Mouse (Mus musculus) kidney, adult 2 months (tissue): ENCODE measurements at regions not wholly inside any gene's neighbourhood (a gene's known extent, or its start where the extent isn't known, plus 50 kb on each side); places are given as distances from the start of the nearest gene placed in this dataset.

ENCODE experiments used
- DNase-seq: peaks from one replicate; pipeline ENCODE4 v3.0.0; 2021
- H3K27ac ChIP-seq: fragments of 200-500 bp; 2 replicates; pipeline ENCODE4 v1.5.1; 2012; ENCODE audit warnings: low read depth, low read length, control low read depth, inconsistent platforms; ENCODE audit not compliant: insufficient read depth
- H3K27me3 ChIP-seq: fragments of 200-500 bp; replicated peaks from 2 replicates; pipeline ENCODE4 v1.6.1; 2012; ENCODE audit warnings: mild to moderate bottlenecking, moderate library complexity, low read length, inconsistent platforms; ENCODE audit not compliant: control insufficient read depth, insufficient read depth
- H3K36me3 ChIP-seq: fragments of 200-500 bp; 2 replicates; pipeline ENCODE4 v1.6.1; 2012; ENCODE audit warnings: mild to moderate bottlenecking, moderate library complexity, low read length, inconsistent platforms; ENCODE audit not compliant: control insufficient read depth, insufficient read depth
- H3K4me1 ChIP-seq: fragments of 200-500 bp; 2 replicates; pipeline ENCODE4 v1.6.1; 2011; ENCODE audit warnings: low read length; ENCODE audit not compliant: control insufficient read depth, insufficient read depth
- H3K4me3 ChIP-seq: fragments of 200-500 bp; 2 replicates; pipeline ENCODE4 v1.5.1; 2011; ENCODE audit warnings: mild to moderate bottlenecking, low read depth, low read length, control low read depth; ENCODE audit not compliant: insufficient read depth
- CTCF ChIP-seq: fragments of 200-500 bp; conservative IDR thresholded peaks from 2 replicates; pipeline ENCODE4 v1.5.1; 2011; ENCODE audit warnings: low read depth, mild to moderate bottlenecking, control low read depth, low read length, moderate library complexity, mixed read lengths; ENCODE audit not compliant: insufficient read depth, insufficient read length
- POLR2A ChIP-seq: fragments of 200-500 bp; IDR thresholded peaks from one replicate; pipeline ENCODE4 v1.6.1; 2011; ENCODE audit warnings: low read depth, low read length, control low read depth
- WGBS: fragments of 180-500 bp; shearing (Covaris S2); methylation state at CpG from one replicate; pipeline ENCODE4 v1.1.7; 2018; 5-methylcytosine and 5-hydroxymethylcytosine counted together

DNA sequence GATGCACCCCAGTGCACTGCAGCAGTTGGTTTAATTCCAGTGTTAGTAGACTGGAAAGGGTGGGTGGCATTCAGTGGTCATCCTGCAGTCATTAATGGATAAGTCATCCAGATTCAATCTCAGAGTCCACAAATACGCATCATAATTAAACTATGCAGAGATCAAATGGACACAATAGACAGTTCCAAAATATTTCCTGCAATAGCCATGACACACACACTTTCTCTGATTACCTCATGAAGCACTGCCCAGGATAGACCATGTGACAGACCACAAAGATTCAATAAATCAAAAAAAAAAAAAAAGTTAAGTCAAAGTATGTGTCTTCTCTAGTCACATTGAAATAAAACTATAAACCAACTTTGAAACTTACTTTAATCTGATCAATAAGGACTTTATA lies 106.4 kb upstream of the Ptprk start:
- Histone ChIP-seq H3K4me3 (no peak overlapping the region), H3K4me1 (no peaks in the 10 kb centered on the region), H3K27ac (no peak overlapping the region), H3K27me3 (no peaks in the 10 kb centered on the region), H3K36me3 (no peaks in the 10 kb centered on the region)
- no peak for DNase-seq
- 98% methylated on average over 1 of the region's 1 CpGs for WGBS
- TF ChIP-seq CTCF (no peak), POLR2A (no peak)

- Histone ChIP-seq H3K4me1 (no peaks in the 10 kb centered on the region), H3K27ac (no peak overlapping the region), H3K4me3 (no peak overlapping the region), H3K36me3 (no peaks in the 10 kb centered on the region), H3K27me3 (no peaks in the 10 kb centered on the region)
- 95% methylated on average over 4 of the region's 4 CpGs for WGBS
- no peak for DNase-seq
- no peak for TF ChIP-seq CTCF
- no peak for TF ChIP-seq POLR2A
Measured at GRCm38 (mm10) chr10:27984047-27984446, 90.6 kb upstream of the Ptprk start.

DNA sequence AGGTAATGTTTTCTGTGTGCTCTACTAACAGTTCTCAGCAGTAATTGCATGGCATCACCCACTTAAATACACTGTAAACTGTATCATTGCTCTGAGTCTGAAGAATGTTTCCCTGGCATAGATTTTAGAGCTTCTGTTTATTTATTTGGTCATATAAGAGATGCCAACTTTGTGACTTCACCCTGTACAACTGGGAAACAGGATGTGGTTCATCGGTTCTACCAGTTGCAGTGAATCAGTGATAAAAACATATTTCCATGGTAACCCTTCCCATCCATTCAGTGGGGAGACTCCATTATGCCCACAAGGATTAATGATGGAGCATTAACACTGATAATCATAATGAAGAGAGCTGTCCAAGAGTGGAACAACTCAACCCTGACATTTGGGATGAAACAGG lies 89.6 kb upstream of the Ptprk start:
- no peak for DNase-seq
- no peak for TF ChIP-seq CTCF
- TF ChIP-seq POLR2A: no peak
- H3K27ac ChIP-seq: no peak overlapping the region
- H3K4me3 ChIP-seq: no peak overlapping the region
- no peaks in the 10 kb centered on the region for H3K36me3 ChIP-seq
- H3K4me1 ChIP-seq: no peaks in the 10 kb centered on the region
- 83% methylated on average over 1 of the region's 1 CpGs for WGBS
- no peaks in the 10 kb centered on the region for H3K27me3 ChIP-seq

DNA sequence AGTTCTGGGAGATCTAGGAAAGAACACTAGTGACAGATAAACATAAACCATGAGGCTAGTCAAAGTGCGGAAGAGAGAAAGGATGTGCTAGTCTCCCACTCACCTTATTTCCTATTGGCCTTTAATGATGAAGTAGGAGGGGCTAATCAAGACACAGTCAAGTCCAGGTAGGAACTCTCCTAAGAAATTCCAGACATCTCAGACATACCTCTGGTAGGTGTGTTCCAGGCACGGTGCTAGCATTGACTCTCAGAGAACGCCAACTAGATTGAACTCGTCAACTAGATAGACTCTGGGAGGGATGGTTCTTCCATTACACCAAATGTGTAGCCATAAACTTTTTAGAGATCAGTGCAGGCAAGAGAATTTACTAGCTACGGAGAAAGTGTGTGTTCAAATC lies 87.6 kb upstream of the Ptprk start:
- 65% methylated on average over 5 of the region's 5 CpGs for WGBS
- TF ChIP-seq CTCF: no peak
- no peak for TF ChIP-seq POLR2A
- DNase-seq: peak; percentile 11
- Histone ChIP-seq H3K4me3 (no peak overlapping the region), H3K36me3 (no peaks in the 10 kb centered on the region), H3K4me1 (no peaks in the 10 kb centered on the region), H3K27me3 (no peaks in the 10 kb centered on the region), H3K27ac (no peak overlapping the region)

DNA sequence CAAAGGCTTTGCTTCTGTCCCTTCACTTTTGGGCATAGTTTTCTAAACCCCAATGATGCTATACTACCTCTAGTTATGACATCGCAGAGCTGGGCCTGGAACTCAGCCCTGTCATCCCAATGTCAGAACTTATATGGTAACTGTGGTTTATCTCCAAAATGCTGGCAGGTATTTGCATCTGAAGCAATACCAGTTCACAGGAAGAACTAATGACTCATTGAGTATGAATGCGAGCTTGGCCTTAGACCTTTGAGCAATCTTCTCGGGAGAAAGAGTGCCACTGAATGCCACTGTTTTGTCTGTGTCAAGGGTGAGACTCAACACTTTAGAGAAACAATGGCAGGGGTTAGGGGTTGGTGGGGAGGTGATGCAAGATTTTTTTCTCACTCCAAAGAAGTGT lies 86.6 kb upstream of the Ptprk start:
- Histone ChIP-seq H3K36me3 (no peaks in the 10 kb centered on the region), H3K4me3 (no peak overlapping the region), H3K4me1 (no peaks in the 10 kb centered on the region), H3K27ac (no peak overlapping the region), H3K27me3 (no peaks in the 10 kb centered on the region)
- DNase-seq: no peak
- WGBS: 64% methylated on average over 3 of the region's 3 CpGs
- no peak for TF ChIP-seq POLR2A
- TF ChIP-seq CTCF: no peak

DNA sequence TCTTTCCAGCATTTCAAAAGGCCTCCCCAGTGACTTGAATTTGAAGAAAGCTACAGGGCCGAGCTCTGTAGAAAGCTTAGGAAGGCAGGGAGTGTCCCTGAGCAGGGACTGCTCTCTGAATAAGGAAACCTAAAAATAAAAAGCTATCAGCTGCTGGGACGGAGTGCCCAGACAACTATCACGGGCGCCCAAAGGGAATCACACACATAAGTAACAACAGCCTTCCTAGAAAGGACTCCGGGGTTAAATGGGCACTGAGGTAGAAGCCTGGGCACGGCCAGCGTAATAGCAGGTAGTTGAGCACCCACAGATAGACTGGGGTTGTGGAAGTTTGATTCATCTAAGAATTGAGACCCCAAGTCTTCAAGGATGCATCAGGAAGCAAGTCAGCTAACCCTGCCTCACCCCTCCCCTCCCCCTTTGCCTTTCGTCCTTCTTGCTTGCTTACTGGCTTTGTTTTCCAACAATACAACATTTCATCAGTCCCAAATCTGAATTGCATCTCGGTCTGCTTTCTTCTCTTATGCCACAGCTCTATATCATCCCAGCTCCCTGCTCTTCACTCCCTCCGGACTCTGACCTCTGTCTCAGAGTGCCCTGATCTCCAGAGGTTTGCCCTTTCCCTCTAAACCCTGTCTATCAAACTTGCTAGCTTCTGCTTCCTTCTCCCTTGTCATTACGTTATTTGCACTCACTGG lies 84.1 kb upstream of the Ptprk start:
- no peaks in the 10 kb centered on the region for H3K36me3 ChIP-seq
- no peak overlapping the region for H3K4me3 ChIP-seq
- no peaks in the 10 kb centered on the region for H3K4me1 ChIP-seq
- no peak overlapping the region for H3K27ac ChIP-seq
- DNase-seq: peak; percentile 17
- 76% methylated on average over 11 of the region's 11 CpGs for WGBS
- no peaks in the 10 kb centered on the region for H3K27me3 ChIP-seq
- no peak for TF ChIP-seq CTCF
- TF ChIP-seq POLR2A: no peak

DNA sequence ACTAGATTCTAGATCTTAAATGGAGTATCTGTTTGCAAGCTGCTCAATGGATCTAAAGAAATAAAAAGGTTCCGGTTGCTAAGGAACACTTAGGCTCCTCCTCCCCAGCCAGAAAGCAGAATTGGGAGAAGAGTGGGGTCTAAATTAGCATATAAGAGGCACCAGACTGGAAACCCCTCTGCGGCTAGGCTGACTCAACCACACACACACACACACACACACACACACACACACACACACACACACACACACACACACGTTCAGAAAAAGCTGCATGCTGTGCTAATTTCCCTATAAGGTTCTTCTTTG lies 83.6 kb upstream of the Ptprk start:
- H3K36me3 ChIP-seq: no peaks in the 10 kb centered on the region
- H3K27me3 ChIP-seq: no peaks in the 10 kb centered on the region
- no peak overlapping the region for H3K4me3 ChIP-seq
- no peak for DNase-seq
- 61% methylated on average over 3 of the region's 3 CpGs for WGBS
- no peak for TF ChIP-seq POLR2A
- no peak for TF ChIP-seq CTCF
- no peak overlapping the region for H3K27ac ChIP-seq
- no peaks in the 10 kb centered on the region for H3K4me1 ChIP-seq

- WGBS: 93% methylated on average over 2 of the region's 2 CpGs
- no peaks in the 10 kb centered on the region for H3K4me1 ChIP-seq
- no peak overlapping the region for H3K4me3 ChIP-seq
- TF ChIP-seq POLR2A (no peak), CTCF (no peak)
- no peak for DNase-seq
- H3K27me3 ChIP-seq: no peaks in the 10 kb centered on the region
- H3K36me3 ChIP-seq: no peaks in the 10 kb centered on the region
- H3K27ac ChIP-seq: no peak overlapping the region
Measured at GRCm38 (mm10) chr10:27994376-27995034, 80.1 kb upstream of the Ptprk start.
